Mouse (Mus musculus) embryonic fibroblast, embryonic 13.5 days (primary cell): ENCODE measurements at regions not wholly inside any gene's neighbourhood (a gene's known extent, or its start where the extent isn't known, plus 50 kb on each side); places are given as distances from the start of the nearest gene placed in this dataset.

ENCODE experiments used
- H3K27ac ChIP-seq: 2 replicates; pipeline ENCODE4 v1.5.1; 2012; ENCODE audit warnings: low read length, control low read depth, inconsistent platforms; ENCODE audit not compliant: insufficient read depth
- H3K4me1 ChIP-seq: 2 replicates; pipeline ENCODE4 v1.6.1; 2011; ENCODE audit warnings: low read length; ENCODE audit not compliant: control insufficient read depth, insufficient read depth
- H3K4me3 ChIP-seq: 2 replicates; pipeline ENCODE4 v1.5.1; 2011; ENCODE audit warnings: mild to moderate bottlenecking, control low read depth, low read length; ENCODE audit not compliant: insufficient read depth
- CTCF ChIP-seq: IDR thresholded peaks from 2 replicates; pipeline ENCODE4 v1.5.1; 2011; ENCODE audit warnings: mild to moderate bottlenecking, control low read depth, low read length, moderate library complexity, borderline replicate concordance; ENCODE audit not compliant: insufficient read depth
- POLR2A ChIP-seq: IDR thresholded peaks from 2 replicates; pipeline ENCODE4 v1.6.1; 2011; ENCODE audit warnings: low read depth, mild to moderate bottlenecking, control low read depth, low read length, moderate library complexity

DNA sequence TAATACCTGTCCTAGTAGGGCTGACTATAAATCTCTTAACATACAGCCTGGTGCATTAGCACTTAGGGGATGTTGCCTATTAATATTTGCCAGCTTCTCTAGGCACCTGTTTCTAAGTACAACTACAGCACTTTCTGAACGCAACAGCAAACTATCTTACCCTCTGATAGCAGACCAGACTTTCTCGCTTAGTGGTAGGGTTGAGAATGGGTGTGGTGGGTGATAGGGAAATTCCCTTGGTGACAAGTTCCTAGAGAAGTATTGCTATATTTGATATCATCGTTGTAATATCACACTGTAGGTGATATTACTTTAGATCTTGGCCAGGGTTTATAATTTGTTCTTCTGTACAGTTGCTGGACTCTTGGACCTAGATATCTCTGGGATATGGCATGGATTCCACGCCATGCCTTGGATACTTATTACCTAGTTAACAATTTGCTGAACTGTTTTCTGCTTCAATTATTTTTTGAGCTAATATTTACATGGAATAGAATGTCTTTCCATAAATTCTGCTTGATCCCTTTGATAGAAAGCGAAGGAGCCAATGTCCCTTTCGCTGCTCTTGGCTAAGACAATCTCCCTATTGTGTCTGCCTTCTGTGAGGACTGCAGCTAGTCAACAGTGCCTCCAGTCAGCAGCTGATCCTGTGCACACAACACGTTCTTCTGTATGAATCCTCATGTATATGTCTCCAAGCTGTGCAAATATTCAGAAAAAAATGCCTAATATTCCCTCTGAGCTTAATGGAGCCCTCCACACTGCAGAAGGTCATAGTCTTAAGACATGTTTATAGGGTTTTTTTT, 269.0 kb upstream of the Pik3r1 start:
- Histone ChIP-seq H3K27ac (no peak overlapping the region), H3K4me1 (no peaks in the 10 kb centered on the region), H3K4me3 (no peak overlapping the region)
- TF ChIP-seq POLR2A (no peak), CTCF (no peak)

GRCm38 (mm10) chr13:102060213-102060612, 292.2 kb upstream of the Pik3r1 start:
- TF ChIP-seq CTCF: no peak
- TF ChIP-seq POLR2A: no peak
- no peaks in the 10 kb centered on the region for H3K4me1 ChIP-seq
- no peak overlapping the region for H3K4me3 ChIP-seq
- H3K27ac ChIP-seq: no peak overlapping the region

DNA sequence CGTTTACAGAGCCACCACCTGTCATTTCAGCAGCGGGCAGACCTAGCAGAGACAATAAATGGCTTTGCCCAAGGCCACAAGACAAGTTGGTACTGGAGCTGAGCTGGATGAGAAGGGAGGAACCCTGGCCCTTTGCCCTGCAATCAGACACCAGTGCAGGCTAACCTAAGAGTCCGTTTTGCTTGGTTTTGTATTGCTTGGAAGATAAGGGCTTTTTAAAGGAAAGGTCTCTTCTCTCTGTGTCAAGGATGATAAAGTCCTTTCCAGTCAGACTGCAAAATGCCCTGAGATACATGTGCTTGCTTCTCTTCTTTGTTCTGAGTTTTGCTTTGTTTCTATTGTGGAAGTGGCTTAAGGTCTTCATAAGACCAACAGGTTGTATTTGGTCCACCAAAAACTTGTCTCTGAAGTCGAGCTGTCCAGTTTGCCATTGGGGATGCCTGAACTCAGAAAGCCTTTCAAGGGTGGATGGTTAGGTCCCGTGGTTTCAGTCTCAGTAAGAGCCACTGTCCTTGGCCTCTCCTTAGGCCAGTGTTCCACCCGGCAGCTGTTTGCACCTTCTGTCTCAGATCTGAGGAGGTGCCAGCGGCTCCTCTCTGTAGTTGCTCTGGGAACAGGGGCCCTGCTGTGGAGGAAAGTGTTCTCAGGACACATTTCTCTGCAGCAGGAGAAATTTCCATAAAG, 296.7 kb upstream of the Pik3r1 start:
- H3K4me1 ChIP-seq: no peaks in the 10 kb centered on the region
- no peak overlapping the region for H3K4me3 ChIP-seq
- H3K27ac ChIP-seq: no peak overlapping the region
- no peak for TF ChIP-seq POLR2A
- TF ChIP-seq CTCF: no peak

DNA sequence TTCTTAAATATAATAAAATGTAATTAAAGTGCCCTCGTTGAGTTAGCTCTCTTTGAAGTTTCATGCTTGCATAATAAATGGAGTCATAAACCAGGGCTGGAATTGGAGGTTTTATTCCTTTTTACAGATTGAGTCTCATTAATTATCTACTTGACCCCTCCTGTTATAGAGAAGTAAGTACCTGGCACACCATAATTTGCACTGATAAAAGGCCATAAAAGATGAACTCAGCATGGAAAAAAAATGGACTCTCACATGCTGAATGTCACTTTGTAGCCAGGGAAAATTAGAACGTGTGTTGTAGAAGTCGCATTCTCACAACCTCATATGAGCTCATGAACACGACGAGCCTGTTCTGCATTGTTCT, 297.2 kb upstream of the Pik3r1 start:
- no peak overlapping the region for H3K4me3 ChIP-seq
- no peak overlapping the region for H3K27ac ChIP-seq
- TF ChIP-seq POLR2A (no peak), CTCF (no peak)

DNA sequence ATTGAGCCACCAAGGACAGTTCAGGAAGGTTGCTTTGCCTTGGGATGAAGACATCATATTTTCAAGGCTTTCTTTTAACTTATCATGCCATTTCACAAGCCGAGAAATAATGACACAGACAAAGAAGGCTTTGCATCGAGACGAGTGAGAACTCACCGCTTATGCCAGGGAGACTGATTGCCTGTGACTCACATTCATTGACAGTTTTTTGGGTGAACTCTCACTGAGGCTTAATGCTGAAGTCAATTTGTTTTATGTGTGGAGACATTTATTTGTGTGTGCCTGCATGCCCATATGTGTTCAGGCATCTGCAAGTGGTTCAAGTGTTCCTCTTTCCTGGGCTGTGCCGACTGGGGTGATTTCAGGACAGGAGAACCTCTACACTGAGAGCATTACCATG, 297.8 kb upstream of the Pik3r1 start:
- Histone ChIP-seq H3K4me1 (no peaks in the 10 kb centered on the region), H3K4me3 (no peak overlapping the region), H3K27ac (no peak overlapping the region)
- no peak for TF ChIP-seq POLR2A
- TF ChIP-seq CTCF: no peak

More for the DNA sequence above, 297.2 kb upstream of the Pik3r1 start:
- H3K4me1 ChIP-seq: no peaks in the 10 kb centered on the region

DNA sequence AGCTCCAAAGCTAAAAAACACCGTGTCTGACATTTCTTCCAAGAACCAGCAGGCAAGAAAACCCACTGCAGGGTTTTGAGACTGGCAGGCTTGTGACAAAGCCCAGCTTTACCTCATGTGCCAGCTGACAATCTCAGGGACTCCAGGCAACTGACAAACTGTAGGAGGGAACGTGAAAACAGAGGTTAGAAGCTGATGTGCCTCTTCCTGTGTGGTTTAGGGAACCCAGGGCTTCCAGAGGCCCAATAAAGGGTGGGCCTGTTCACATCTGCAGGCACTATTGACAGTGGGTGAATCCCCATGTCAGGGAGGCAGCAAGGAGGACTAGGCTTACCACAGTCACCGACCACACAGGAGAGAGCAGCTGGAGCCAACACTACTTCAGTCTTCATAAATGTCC, 302.7 kb upstream of the Pik3r1 start:
- Histone ChIP-seq H3K4me3 (no peak overlapping the region), H3K27ac (no peak overlapping the region), H3K4me1 (no peaks in the 10 kb centered on the region)
- TF ChIP-seq POLR2A (no peak), CTCF (no peak)

GRCm38 (mm10) chr13:102072366-102072765, 304.3 kb upstream of the Pik3r1 start:
- no peak overlapping the region for H3K27ac ChIP-seq
- H3K4me1 ChIP-seq: no peaks in the 10 kb centered on the region
- TF ChIP-seq POLR2A (no peak), CTCF (no peak)
- H3K4me3 ChIP-seq: no peak overlapping the region

- no peak for TF ChIP-seq POLR2A
- TF ChIP-seq CTCF: no peak
These were observed 319.7 kb upstream of the Pik3r1 start for GRCm38 (mm10) chr13:102087766-102088165.

GRCm38 (mm10) chr13:102089551-102089950, 321.5 kb upstream of the Pik3r1 start:
- TF ChIP-seq CTCF (no peak), POLR2A (no peak)
- H3K4me1 ChIP-seq: peaks cover 1% of the 10 kb centered on the region; the same call in 1 of the 2 replicates
- no peak overlapping the region for H3K4me3 ChIP-seq
- H3K27ac ChIP-seq: no peak overlapping the region

More at GRCm38 (mm10) chr13:102087766-102088165, 319.7 kb upstream of the Pik3r1 start:
- no peak overlapping the region for H3K4me3 ChIP-seq
- H3K4me1 ChIP-seq: peaks cover 1% of the 10 kb centered on the region; the same call in 1 of the 2 replicates
- no peak overlapping the region for H3K27ac ChIP-seq

- H3K4me1 ChIP-seq: peaks cover 1% of the 10 kb centered on the region; the same call in 1 of the 2 replicates
- TF ChIP-seq CTCF: no peak
- no peak overlapping the region for H3K27ac ChIP-seq
- no peak overlapping the region for H3K4me3 ChIP-seq
These were observed 326.2 kb upstream of the Pik3r1 start for GRCm38 (mm10) chr13:102094193-102094592.

- TF ChIP-seq CTCF: no peak
- TF ChIP-seq POLR2A: no peak
- no peak overlapping the region for H3K27ac ChIP-seq
- no peak overlapping the region for H3K4me3 ChIP-seq
- no peaks in the 10 kb centered on the region; the same call in 1 of the 2 replicates for H3K4me1 ChIP-seq
These were observed 335.1 kb upstream of the Pik3r1 start for GRCm38 (mm10) chr13:102103161-102103560.
